Mouse (Mus musculus): ENCODE results near the gene Mapk3. TPM values are rescaled to one million over a fixed set of nuclear protein-coding genes. Genes with fewer than 3 reads are reported as not detected.

Mapk3 gene
- total and polyA plus RNA-seq, 3 experiments = 5.2 to 45.1 TPM; not detected in 1

DNA sequence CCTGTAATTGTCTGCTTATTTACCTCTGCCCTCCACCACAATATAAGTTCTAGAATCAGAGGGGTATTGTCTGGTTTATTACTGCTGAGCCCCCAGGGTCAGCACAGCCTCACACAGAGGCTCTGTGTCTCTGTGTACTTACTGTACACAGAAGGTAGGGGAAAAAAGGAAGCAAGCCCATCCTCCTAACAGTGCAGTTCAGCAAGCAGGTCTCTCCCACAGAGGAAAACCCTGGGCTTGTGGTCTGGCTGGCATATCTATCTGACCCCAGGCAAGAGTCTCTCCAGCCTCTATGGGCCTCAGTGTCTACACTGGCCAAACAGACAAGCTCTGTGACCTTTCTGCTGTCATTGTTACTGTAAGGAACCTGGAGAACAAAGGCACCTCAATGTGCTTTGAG, 44.4 kb downstream of the Mapk3 start:
- Histone ChIP-seq H3K9me3 (replicated peaks; ENCODE audit: insufficient read depth, low read length) (no peaks in the 10 kb centered on the region), H3K27ac (ENCODE audit: control insufficient read depth, low read depth, low read length) (peak overlapping the region; percentile 66), H3K27me3 (ENCODE audit: control insufficient read depth in 1 of 2, insufficient read depth in 2 of 2, low read length in 2 of 2) (no peaks in the 10 kb centered on the region), H3K4me1 (ENCODE audit: control insufficient read depth in 1 of 2, insufficient read depth in 2 of 2, low read length in 2 of 2) (peaks cover 20 to 47% of the 10 kb centered on the region in 2 experiments), H3K36me3 (ENCODE audit: control insufficient read depth in 1 of 2, insufficient read depth in 2 of 2, low read length in 2 of 2) (peaks cover 0 to 39% of the 10 kb centered on the region in 2 experiments; a peak in 2 of 4 replicates), H3K4me3 (ENCODE audit: control insufficient read depth in 1 of 2, insufficient read depth in 1 of 2, low read depth in 2 of 2, low read length in 2 of 2) (no peak overlapping the region), H3K79me2 (ENCODE audit: control insufficient read depth, insufficient read depth, low read length, poor library complexity) (peaks cover 7% of the 10 kb centered on the region), H3K9ac (ENCODE audit: control insufficient read depth, low read depth, low read length, poor library complexity, severe bottlenecking) (peak overlapping the region; percentile 41)
- peak; percentile 57 for DNase-seq (ENCODE audit: low read depth, low spot score)
- TF ChIP-seq TBP (IDR thresholded peaks at IDR 0.05; ENCODE audit: low read depth, low read length) (no peak), EP300 (IDR thresholded peaks at IDR 0.05; ENCODE audit: low read depth in 1 of 2, low read length in 2 of 2) (0 out of 4 replicates have a peak, but pooled peaks of 1 of the 2 experiments have one; percentile 6), TAL1 (IDR thresholded peaks at IDR 0.05; ENCODE audit: low read length) (peak; percentile 35; the same call in 1 of the 2 replicates), GATA1 (IDR thresholded peaks at IDR 0.05; ENCODE audit: low read depth, low read length) (no peak), ZMIZ1 (IDR thresholded peaks at IDR 0.05; ENCODE audit: low read depth, low read length) (no peak), MYB (IDR thresholded peaks at IDR 0.05; ENCODE audit: low read depth, low read length) (no peak), ZC3H11A (IDR thresholded peaks at IDR 0.05; ENCODE audit: low read depth, low read length) (no peak), NRF1 (IDR thresholded peaks at IDR 0.05; ENCODE audit: insufficient read depth, low read depth, low read length, poor library complexity, severe bottlenecking) (no peak), MEF2A (IDR thresholded peaks at IDR 0.05; ENCODE audit: extremely low read depth, insufficient replicate concordance, low read depth, low read length, poor library complexity, severe bottlenecking) (no peak)

DNA sequence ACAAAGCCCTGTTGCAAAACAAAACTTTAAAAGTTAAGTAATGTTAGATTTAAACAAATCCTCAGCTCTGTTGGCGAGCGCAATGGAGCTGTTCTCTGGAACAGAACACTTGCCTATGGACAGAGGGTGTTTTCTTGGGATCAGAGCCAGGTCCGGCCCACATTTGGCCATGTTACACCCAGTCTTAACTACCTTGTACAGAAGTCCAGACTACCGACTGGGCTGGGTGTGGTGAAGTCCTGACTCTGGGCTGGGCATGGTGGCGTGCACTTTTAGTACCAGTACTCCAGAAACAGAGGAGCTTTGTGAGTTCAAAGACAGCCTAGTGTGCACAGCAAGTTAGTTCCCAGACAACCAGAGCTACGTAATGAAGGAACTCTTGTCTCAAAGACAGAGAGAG, 47.6 kb downstream of the Mapk3 start:
- no peak overlapping the region for H3K4me3 ChIP-seq (ENCODE audit: control insufficient read depth in 1 of 2, insufficient read depth in 1 of 2, low read depth in 2 of 2, low read length in 2 of 2)
- H3K4me1 ChIP-seq (ENCODE audit: control insufficient read depth in 1 of 2, insufficient read depth in 2 of 2, low read length in 2 of 2) = peaks cover 18 to 39% of the 10 kb centered on the region in 2 experiments
- TF ChIP-seq NELFE (IDR thresholded peaks at IDR 0.05; ENCODE audit: low read depth, low read length) (no peak), ZNF384 (IDR thresholded peaks at IDR 0.05; ENCODE audit: low read depth, low read length) (no peak)
- DNase-seq (ENCODE audit: low read depth, low spot score) = no peak
- H3K9ac ChIP-seq (ENCODE audit: control insufficient read depth, low read depth, low read length, poor library complexity, severe bottlenecking) = no peak overlapping the region
- no peaks in the 10 kb centered on the region; the same call in 1 of the 2 replicates for H3K79me2 ChIP-seq (ENCODE audit: control insufficient read depth, insufficient read depth, low read length, poor library complexity)
- no peaks in the 10 kb centered on the region for H3K9me3 ChIP-seq (replicated peaks; ENCODE audit: insufficient read depth, low read length)
- no peak overlapping the region for H3K27ac ChIP-seq (ENCODE audit: control insufficient read depth, low read depth, low read length)
- no peaks in the 10 kb centered on the region for H3K27me3 ChIP-seq (ENCODE audit: control insufficient read depth in 1 of 2, insufficient read depth in 2 of 2, low read length in 2 of 2)
- peaks cover 0 to 32% of the 10 kb centered on the region in 2 experiments; a peak in 2 of 4 replicates for H3K36me3 ChIP-seq (ENCODE audit: control insufficient read depth in 1 of 2, insufficient read depth in 2 of 2, low read length in 2 of 2)

DNA sequence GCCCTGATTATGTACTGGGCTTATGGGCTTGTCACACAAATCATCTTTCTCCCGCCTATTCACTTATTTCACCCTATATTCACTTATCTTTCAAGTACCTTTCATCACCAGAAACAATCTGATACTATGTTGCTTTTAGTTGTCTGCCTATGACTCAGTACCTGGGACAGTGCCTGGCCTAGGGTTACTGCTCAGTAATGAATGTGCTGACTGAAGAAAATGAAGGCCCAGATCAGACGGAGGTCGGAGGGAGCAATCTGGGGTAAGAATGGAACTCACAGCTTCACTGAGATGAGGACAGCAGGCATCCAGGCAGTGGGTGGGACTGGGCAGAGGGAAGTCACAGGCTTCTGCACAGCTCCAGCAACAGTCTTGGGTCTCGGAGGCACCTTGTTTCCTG, 48.0 kb downstream of the Mapk3 start:
- H3K79me2 ChIP-seq (ENCODE audit: control insufficient read depth, insufficient read depth, low read length, poor library complexity) = no peaks in the 10 kb centered on the region; the same call in 1 of the 2 replicates
- TF ChIP-seq MYB (IDR thresholded peaks at IDR 0.05; ENCODE audit: low read depth, low read length) (no peak), MXI1 (IDR thresholded peaks at IDR 0.05; ENCODE audit: low read depth, low read length) (no peak), EP300 (IDR thresholded peaks at IDR 0.05; ENCODE audit: low read depth in 1 of 2, low read length in 2 of 2) (no peak), MYC (IDR thresholded peaks at IDR 0.05; ENCODE audit: low read depth, low read length) (no peak), SIN3A (IDR thresholded peaks at IDR 0.05; ENCODE audit: low read length) (peak; percentile 45; the same call in 1 of the 2 replicates), E2F4 (IDR thresholded peaks at IDR 0.05; ENCODE audit: borderline replicate concordance, low read depth, low read length) (no peak), TBP (IDR thresholded peaks at IDR 0.05; ENCODE audit: low read depth, low read length) (0 out of 2 replicates have a peak, but pooled peaks have one; percentile 52), ETS1 (IDR thresholded peaks at IDR 0.05; ENCODE audit: low read depth, low read length) (no peak), ZC3H11A (IDR thresholded peaks at IDR 0.05; ENCODE audit: low read depth, low read length) (no peak), NELFE (IDR thresholded peaks at IDR 0.05; ENCODE audit: low read depth, low read length) (no peak), MAFK (IDR thresholded peaks at IDR 0.05; ENCODE audit: borderline replicate concordance, low read depth, low read length) (no peak)
- no peaks in the 10 kb centered on the region for H3K27me3 ChIP-seq (ENCODE audit: control insufficient read depth in 1 of 2, insufficient read depth in 2 of 2, low read length in 2 of 2)
- no peak overlapping the region for H3K4me3 ChIP-seq (ENCODE audit: control insufficient read depth in 1 of 2, insufficient read depth in 1 of 2, low read depth in 2 of 2, low read length in 2 of 2)
- H3K36me3 ChIP-seq (ENCODE audit: control insufficient read depth in 1 of 2, insufficient read depth in 2 of 2, low read length in 2 of 2) = peaks cover 0 to 28% of the 10 kb centered on the region in 2 experiments; a peak in 2 of 4 replicates
- peaks cover 14 to 34% of the 10 kb centered on the region in 2 experiments for H3K4me1 ChIP-seq (ENCODE audit: control insufficient read depth in 1 of 2, insufficient read depth in 2 of 2, low read length in 2 of 2)
- DNase-seq (ENCODE audit: low read depth, low spot score) = peak; percentile 47
- H3K9ac ChIP-seq (ENCODE audit: control insufficient read depth, low read depth, low read length, poor library complexity, severe bottlenecking) = no peak overlapping the region
- 0 out of 2 replicates have a peak overlapping the region, but pooled peaks have one; percentile 6 for H3K27ac ChIP-seq (ENCODE audit: control insufficient read depth, low read depth, low read length)
- H3K9me3 ChIP-seq (replicated peaks; ENCODE audit: insufficient read depth, low read length) = no peaks in the 10 kb centered on the region

Measured in MEL (cell line).